Mouse (Mus musculus): ENCODE measurements around the gene Tuba3b.

The Tuba3b gene

DNA sequence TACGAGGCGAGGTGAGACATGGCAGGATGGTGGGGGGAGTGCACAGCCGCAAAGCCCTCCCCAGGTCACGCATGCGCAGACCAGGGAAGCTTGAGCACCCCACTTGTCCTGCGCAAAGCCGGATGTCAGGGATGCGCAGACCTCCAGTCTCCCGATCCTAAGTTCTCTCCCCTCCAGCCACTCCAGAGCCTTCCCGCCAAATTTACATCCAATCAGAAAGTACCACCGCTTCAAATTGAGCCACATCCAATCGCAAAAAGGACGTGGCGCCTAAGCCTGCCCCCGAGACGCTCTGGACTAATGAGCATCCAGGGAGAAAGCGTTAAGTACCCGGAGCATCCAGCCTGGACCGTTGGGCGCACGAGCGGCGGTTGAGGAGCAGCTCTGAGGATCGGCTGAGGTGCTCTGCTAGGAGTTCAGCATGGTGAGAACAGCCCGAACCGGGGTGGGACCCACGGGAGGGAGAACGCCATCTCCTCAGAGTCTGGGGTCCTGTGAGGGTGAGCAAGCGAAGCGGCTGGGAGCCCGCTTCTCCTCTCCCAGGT is at the start of gene Tuba3b:
TSS of gene Tuba3b (plus strand) at position 92 of the 545 bp plus-strand sequence.
- no peak for DNase-seq (ENCODE audit: low read depth, low spot score)

- no peak for DNase-seq (ENCODE audit: low read depth, low spot score)
These were observed 48.3 kb upstream of the Tuba3b start for GRCm38 (mm10) chr6:145567296-145567695.

- DNase-seq (ENCODE audit: low read depth, low spot score): no peak
These were observed 47.7 kb upstream of the Tuba3b start for GRCm38 (mm10) chr6:145567832-145568231.

DNA sequence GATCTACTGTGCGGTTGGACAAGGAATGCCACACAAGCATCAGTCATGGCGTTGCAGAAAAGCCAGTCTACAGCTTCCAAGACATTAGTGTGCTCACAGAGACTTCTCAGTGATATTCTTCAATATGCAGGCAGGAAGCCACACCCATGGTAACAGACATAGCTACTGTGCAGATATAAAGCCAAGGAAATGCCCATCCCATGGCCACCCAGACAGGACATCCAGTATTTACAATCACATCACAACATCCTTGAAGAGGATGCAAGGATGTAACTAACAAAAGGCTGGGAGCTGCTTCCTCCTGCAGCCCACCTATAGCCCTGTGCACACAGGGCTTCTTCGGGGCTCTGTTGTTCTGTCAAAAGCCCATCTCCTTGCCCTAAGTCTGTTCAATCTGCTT is 46.9 kb upstream of the Tuba3b start:
- DNase-seq (ENCODE audit: low read depth, low spot score): no peak

DNA sequence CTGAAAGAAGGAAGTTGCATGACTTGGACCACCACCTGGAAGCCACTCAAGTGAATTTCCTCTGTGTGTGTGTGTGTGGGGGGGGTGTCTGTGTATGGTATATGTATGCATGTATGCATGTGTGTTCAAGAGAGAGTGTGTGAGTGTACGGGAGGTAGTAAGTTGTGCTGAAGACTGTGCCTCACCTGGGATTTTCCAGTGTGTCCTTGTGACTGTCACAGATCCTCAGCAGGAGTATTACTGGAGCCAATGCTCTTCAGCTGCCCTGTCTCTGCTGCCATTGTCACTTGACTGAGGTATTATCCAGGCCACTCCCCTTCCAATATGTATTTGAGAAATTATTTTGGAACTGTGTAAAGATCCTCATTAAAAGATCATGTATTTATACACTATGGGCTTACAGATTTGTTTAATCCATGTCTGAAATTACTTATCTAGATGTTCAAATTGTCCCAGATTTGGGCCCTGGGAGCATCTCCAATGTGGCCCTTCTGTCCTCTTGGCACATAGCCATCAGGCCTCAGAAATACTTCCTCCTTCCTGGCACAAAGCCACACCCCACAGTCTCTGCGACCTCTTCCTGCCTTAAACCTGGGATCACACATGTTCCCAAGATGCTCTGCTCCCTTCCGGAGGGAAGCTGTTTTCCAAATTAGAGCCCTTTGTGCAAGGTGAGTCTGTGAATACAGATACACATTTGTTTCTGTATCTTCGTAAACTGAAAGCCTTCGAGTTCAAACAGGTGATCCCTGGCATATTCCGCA is 42.1 kb upstream of the Tuba3b start:
- DNase-seq (ENCODE audit: low read depth, low spot score): no peak

- no peak for DNase-seq (ENCODE audit: low read depth, low spot score)
These were observed 38.8 kb upstream of the Tuba3b start for GRCm38 (mm10) chr6:145576762-145577161.

GRCm38 (mm10) chr6:145578457-145579185 is 36.9 kb upstream of the Tuba3b start:
- DNase-seq (ENCODE audit: low read depth, low spot score): peak; percentile 66

DNA sequence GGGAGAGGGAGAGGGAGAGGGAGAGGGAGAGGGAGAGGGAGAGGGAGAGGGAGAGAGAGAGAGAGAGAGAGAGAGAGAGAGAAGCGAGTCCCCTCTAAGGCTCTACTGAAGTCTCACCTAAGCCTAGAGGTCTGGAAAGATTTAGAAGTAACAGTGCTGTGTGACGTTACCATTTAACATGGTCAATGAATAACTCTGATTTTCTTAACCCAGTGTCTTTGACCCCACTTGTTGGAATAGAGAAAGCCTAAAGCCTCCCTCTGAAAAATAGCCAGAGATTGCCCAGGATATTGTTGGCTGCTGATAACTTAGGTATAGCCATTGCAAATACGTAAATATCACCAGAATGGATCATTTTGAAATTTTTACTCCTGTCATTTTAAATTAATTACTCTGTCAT is 35.8 kb upstream of the Tuba3b start:
- no peak for DNase-seq (ENCODE audit: low read depth, low spot score)

GRCm38 (mm10) chr6:145581366-145582170 is 34.0 kb upstream of the Tuba3b start:
- no peak for DNase-seq (ENCODE audit: low read depth, low spot score)

DNA sequence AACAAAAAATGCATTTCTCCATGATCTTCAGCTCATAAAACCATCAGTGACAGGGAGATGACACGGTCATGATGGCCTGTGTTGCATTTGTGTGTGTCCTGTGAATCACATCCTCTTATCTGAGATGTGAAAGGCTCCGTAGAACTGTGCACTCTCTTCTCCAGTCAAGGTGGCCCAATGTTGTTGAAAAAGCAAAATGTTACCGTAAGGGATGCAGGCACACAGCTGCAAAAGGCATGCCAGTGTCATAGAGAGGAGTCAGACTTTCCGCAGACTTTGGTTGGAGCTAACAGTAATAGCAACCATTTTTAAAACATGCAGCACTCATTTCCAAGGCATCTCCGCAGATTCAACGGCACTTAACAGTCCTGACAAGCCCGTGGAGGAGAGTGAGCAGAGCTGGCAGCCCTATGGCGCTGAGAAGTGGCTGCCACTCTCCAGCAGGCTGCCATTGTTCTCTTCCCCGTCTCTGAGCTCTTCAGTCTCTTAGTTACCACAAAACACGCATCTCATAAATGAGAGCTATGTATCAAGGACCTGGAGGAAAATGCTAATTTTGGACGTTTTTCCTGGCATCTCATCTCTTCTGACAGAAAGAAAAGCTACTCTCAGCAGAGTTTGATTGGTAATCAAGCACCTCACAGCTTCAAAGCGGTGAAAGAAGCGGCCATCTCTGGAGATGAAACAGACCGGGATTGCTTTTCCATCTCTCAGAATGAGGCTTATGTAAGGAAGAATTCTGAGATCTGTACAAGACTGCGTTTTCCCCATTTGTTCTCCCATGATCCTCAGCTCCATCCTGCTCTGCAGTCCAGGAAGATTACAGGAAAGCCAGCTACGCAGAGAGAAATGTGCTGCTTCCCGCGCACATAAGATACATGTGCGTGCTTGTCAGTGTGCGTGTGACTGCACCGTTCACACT is 30.2 kb upstream of the Tuba3b start:
- no peak for DNase-seq (ENCODE audit: low read depth, low spot score)

DNA sequence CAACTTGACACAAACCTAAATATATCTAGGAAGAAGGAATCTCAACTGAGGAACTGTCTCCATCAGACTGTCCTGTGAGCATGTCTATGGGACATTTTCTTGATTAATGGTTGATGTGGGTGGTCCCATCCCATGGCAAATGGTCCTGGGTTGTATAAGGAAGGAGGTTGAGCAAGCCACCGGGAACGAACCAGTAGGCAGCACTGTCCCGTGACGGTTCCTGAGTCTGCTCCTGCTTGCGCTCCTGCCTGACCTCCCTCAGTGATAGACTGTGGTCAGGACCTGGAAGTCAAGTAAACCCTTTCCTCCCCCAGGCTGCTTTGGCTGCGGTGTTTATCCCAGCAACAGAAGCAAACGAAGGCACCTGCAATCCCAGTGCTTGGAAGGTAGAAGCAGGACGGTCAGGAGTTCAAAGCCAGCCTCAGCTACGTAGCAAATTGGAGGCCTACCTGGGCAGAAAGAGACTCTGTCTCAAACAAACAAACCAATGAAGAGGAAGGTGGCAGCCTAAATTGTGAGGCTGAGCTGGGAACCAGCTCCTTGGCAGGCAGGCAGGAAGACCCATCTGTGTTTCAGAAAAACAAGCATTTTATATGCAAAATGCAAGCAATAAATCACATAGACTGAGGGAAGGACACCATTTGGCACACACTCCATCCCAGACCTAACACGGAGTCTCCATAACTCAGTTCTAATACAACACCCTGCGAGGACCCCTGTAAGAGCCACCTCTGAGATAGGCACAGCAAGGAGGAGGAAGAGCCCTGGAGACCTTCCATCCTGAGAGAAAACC is 24.9 kb upstream of the Tuba3b start:
- no peak for DNase-seq (ENCODE audit: low read depth, low spot score)

- no peak for DNase-seq (ENCODE audit: low read depth, low spot score)
These were observed 24.0 kb upstream of the Tuba3b start for GRCm38 (mm10) chr6:145591578-145591977.

DNA sequence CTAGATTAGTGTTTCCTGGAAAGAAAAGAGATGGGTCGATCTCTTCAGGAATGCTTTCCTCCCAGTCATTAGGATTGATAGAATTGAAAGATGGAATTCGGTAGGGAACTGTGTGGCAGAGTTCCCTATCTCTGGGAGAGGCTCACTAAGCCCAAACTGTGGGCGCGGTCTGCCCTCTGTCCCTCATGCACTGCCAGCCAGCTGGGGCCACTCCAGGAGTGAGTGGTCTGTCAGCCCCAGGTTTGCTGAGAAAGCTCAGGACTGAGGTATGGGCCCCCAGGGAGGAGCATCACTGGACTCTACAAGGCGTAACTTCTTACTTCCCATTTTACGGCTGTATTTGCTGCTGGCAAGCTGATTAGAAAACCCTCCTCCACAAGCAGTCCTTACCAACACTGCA is 23.5 kb upstream of the Tuba3b start:
- DNase-seq (ENCODE audit: low read depth, low spot score): peak; percentile 39

DNA sequence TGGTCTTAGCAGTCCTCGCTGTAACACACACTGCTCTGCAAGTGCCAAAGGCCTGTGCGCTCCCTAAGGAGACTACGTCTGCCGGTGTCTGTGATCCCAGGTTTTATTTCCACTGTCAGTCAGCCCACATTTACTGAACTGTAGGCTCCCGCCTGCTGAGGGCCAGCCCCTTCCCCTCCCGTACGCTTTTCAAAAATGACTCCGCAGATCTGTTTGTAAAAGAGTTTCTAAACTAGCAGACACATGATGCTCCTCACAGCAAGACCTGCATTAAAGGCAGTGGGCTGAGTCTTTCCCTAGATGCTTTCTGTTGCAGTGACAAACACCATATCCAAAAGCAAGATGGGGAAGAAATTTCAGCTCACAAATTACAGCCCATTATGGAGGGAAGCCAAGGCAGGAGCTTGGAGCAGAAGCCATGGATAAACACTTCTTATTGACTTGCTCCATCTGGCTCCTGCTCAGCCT is 23.0 kb upstream of the Tuba3b start:
- DNase-seq (ENCODE audit: low read depth, low spot score): no peak

GRCm38 (mm10) chr6:145593991-145594390 is 21.6 kb upstream of the Tuba3b start:
- DNase-seq (ENCODE audit: low read depth, low spot score): no peak

GRCm38 (mm10) chr6:145595905-145596304 is 19.7 kb upstream of the Tuba3b start:
- DNase-seq (ENCODE audit: low read depth, low spot score): no peak

- DNase-seq (ENCODE audit: low read depth, low spot score): peak; percentile 89
These were observed 16.6 kb upstream of the Tuba3b start for GRCm38 (mm10) chr6:145598794-145599555.

DNA sequence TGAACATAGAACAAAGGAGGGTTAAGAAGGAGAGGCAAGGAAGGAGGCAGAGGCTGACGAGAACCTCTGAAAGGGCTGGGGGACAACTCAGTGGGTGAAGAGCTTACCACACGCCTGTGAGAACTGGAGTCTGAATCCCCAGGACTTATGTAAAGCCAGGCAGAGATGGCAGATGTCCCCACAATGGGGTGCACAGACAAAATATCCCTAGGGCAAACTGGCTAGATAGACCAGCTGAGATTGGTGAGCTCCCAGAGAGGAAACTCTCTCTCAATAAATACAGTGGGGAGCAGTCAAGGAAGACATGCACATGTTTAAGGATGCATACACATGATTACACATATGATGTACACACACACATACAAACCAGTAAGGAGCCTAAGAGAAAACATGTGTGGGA is 11.4 kb upstream of the Tuba3b start:
- no peak for DNase-seq (ENCODE audit: low read depth, low spot score)

GRCm38 (mm10) chr6:145604648-145605047 is 10.9 kb upstream of the Tuba3b start:
- DNase-seq (ENCODE audit: low read depth, low spot score): no peak
